Mouse (Mus musculus) CH12.LX (cell line): ENCODE measurements around the gene Usp35.

Experiments
- CTCF ChIP-seq, 2 experiments: IDR thresholded peaks in 1 of 2; conservative IDR thresholded peaks in 1 of 2; 2 replicates each; pipeline ENCODE4 v1.5.1; 2011 to 2012; ENCODE audit warnings: low read depth in 2 of 2, low read length in 2 of 2, improper control_type of control experiment in 1 of 2, inconsistent platforms in 1 of 2, mild to moderate bottlenecking in 1 of 2, moderate library complexity in 1 of 2
- USF1 ChIP-seq: IDR thresholded peaks from 2 replicates; pipeline ENCODE4 v1.6.1; 2014; ENCODE audit warnings: low read depth, mild to moderate bottlenecking, inconsistent platforms, low read length, improper control_type of control experiment

DNA sequence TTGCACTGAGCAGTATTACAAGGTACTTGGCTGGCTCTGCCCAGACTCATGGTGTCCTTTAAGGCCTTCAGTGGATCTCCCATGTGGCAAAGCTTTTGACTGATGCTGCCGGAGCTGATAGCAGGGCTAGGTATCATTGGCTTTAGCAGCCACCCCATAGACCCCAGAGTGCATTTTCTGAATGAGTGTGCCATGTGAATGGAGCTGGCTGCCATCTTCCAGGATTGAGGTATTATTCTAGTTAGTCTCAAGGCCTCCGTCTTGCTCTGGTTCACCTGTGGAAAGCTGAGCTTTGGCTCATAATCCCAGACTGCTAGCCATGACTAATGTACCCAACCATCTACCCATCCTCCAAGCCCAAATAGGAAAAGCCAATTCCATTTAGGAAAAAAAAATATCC is 25.0 kb downstream of the Usp35 start:
- TF ChIP-seq CTCF (conservative IDR thresholded peaks at IDR 0.05 in 1 of 2, IDR thresholded peaks at IDR 0.05 in 1 of 2; ENCODE audit: low read depth in 2 of 2, low read length in 2 of 2) (no peak), USF1 (no peak)
